Mouse (Mus musculus): ENCODE results near the gene Lrrfip1. TPM values are rescaled to one million over a fixed set of nuclear protein-coding genes. Genes with fewer than 3 reads are reported as not detected.

Gene Lrrfip1
- total RNA-seq, 1 experiment from 2014 or later = 190 TPM

GRCm38 (mm10) chr1:91123466-91123865 lies 124.9 kb downstream of the Lrrfip1 start:
- ATAC-seq (replicated peaks in 1 of 2; ENCODE audit: insufficient read depth in 1 of 2, low FRiP score in 2 of 2, low TSS enrichment in 1 of 2, low read depth in 1 of 2, poor library complexity in 2 of 2, severe bottlenecking in 2 of 2) = no peak

- ATAC-seq (replicated peaks in 1 of 2; ENCODE audit: insufficient read depth in 1 of 2, low FRiP score in 2 of 2, low TSS enrichment in 1 of 2, low read depth in 1 of 2, poor library complexity in 2 of 2, severe bottlenecking in 2 of 2) = no peak
Observed at GRCm38 (mm10) chr1:91128849-91129248, 130.3 kb downstream of the Lrrfip1 start.

GRCm38 (mm10) chr1:91137036-91137435 lies 138.5 kb downstream of the Lrrfip1 start:
- ATAC-seq (replicated peaks in 1 of 2; ENCODE audit: insufficient read depth in 1 of 2, low FRiP score in 2 of 2, low TSS enrichment in 1 of 2, low read depth in 1 of 2, poor library complexity in 2 of 2, severe bottlenecking in 2 of 2) = no peak

GRCm38 (mm10) chr1:91144813-91145212 lies 146.3 kb downstream of the Lrrfip1 start, which contains the start of gene Rbm44:
Gene Rbm44 (plus strand): TSS chr1:91145089.
- peak; percentile 53 to 56; a peak in 3 of 4 replicates for ATAC-seq (replicated peaks in 1 of 2; ENCODE audit: insufficient read depth in 1 of 2, low FRiP score in 2 of 2, low TSS enrichment in 1 of 2, low read depth in 1 of 2, poor library complexity in 2 of 2, severe bottlenecking in 2 of 2)

GRCm38 (mm10) chr1:91151509-91151908 lies 153.0 kb downstream of the Lrrfip1 start:
- no peak for ATAC-seq (replicated peaks in 1 of 2; ENCODE audit: insufficient read depth in 1 of 2, low FRiP score in 2 of 2, low TSS enrichment in 1 of 2, low read depth in 1 of 2, poor library complexity in 2 of 2, severe bottlenecking in 2 of 2)

GRCm38 (mm10) chr1:91166798-91167197 lies 168.3 kb downstream of the Lrrfip1 start:
- no peak for ATAC-seq (replicated peaks in 1 of 2; ENCODE audit: insufficient read depth in 1 of 2, low FRiP score in 2 of 2, low TSS enrichment in 1 of 2, low read depth in 1 of 2, poor library complexity in 2 of 2, severe bottlenecking in 2 of 2)

GRCm38 (mm10) chr1:91169157-91169556 lies 170.6 kb downstream of the Lrrfip1 start:
- ATAC-seq (replicated peaks in 1 of 2; ENCODE audit: insufficient read depth in 1 of 2, low FRiP score in 2 of 2, low TSS enrichment in 1 of 2, low read depth in 1 of 2, poor library complexity in 2 of 2, severe bottlenecking in 2 of 2) = no peak

- ATAC-seq (replicated peaks in 1 of 2; ENCODE audit: insufficient read depth in 1 of 2, low FRiP score in 2 of 2, low TSS enrichment in 1 of 2, low read depth in 1 of 2, poor library complexity in 2 of 2, severe bottlenecking in 2 of 2) = no peak
Observed at GRCm38 (mm10) chr1:91174796-91175195, 176.3 kb downstream of the Lrrfip1 start.

- ATAC-seq (replicated peaks in 1 of 2; ENCODE audit: insufficient read depth in 1 of 2, low FRiP score in 2 of 2, low TSS enrichment in 1 of 2, low read depth in 1 of 2, poor library complexity in 2 of 2, severe bottlenecking in 2 of 2) = no peak
Observed at GRCm38 (mm10) chr1:91176026-91176425, 177.5 kb downstream of the Lrrfip1 start.

GRCm38 (mm10) chr1:91176871-91177270 lies 178.3 kb downstream of the Lrrfip1 start:
- no peak for ATAC-seq (replicated peaks in 1 of 2; ENCODE audit: insufficient read depth in 1 of 2, low FRiP score in 2 of 2, low TSS enrichment in 1 of 2, low read depth in 1 of 2, poor library complexity in 2 of 2, severe bottlenecking in 2 of 2)

Other genes with a start within 250 kb of the Lrrfip1 start
- not detected in 2 replicates for gene Col6a3, start 154.8 kb upstream of the Lrrfip1 start, total RNA-seq (2017)
- 0.45 and 0.81 TPM in 2 replicates for gene Mlph, start 83.7 kb upstream of the Lrrfip1 start, total RNA-seq (2017)
- not detected in 2 replicates for gene Prlh, start 45.6 kb upstream of the Lrrfip1 start, total RNA-seq (2017)
- 3.4 and 5.7 TPM in 2 replicates for gene Rab17, start 29.1 kb upstream of the Lrrfip1 start, total RNA-seq (2017)
- gene Rbm44, start 146.4 kb downstream of the Lrrfip1 start, total RNA-seq (2017) = 5.6 and 10.2 TPM in 2 replicates
- 138 and 151 TPM in 2 replicates for gene Ramp1, start 181.1 kb downstream of the Lrrfip1 start, total RNA-seq (2017)

All from hematopoietic stem cell, adult 5-6 weeks (primary cell).